Mouse (Mus musculus) kidney, embryonic 15.5 days (tissue): ENCODE data around the gene Cfap157. TPM values are rescaled to one million over a fixed set of nuclear protein-coding genes. Genes with fewer than 3 reads are reported as not detected.
A peak's percentile ranks its signal among the peaks of the same experiment; 100 is the strongest.

ENCODE experiments used
- ATAC-seq: fragments of 200-750 bp; cut with Nextera tagmentation; replicated peaks from 2 replicates; pipeline ENCODE4 v1.8.0; 2017; ENCODE audit warnings: moderate TSS enrichment; ENCODE audit not compliant: low FRiP score
- H3K27ac ChIP-seq: fragments of 300-500 bp; sonication (generic); 2 replicates; pipeline ENCODE4 v1.5.1; 2015; ENCODE audit warnings: mild to moderate bottlenecking, inconsistent platforms
- H3K27me3 ChIP-seq: fragments of 300-500 bp; sonication (generic); 2 replicates; pipeline ENCODE4 v1.6.1; 2015; ENCODE audit warnings: inconsistent platforms
- H3K36me3 ChIP-seq: fragments of 300-500 bp; sonication (generic); 2 replicates; pipeline ENCODE4 v1.6.1; 2015; ENCODE audit warnings: inconsistent platforms
- H3K4me1 ChIP-seq: fragments of 300-500 bp; sonication (generic); 2 replicates; pipeline ENCODE4 v1.6.1; 2015; ENCODE audit warnings: inconsistent platforms
- H3K4me2 ChIP-seq: fragments of 300-500 bp; sonication (generic); 2 replicates; pipeline ENCODE4 v1.6.1; 2015; ENCODE audit warnings: moderate library complexity, mild to moderate bottlenecking, inconsistent platforms
- H3K4me3 ChIP-seq: fragments of 300-500 bp; sonication (generic); replicated peaks from 2 replicates; pipeline ENCODE4 v1.5.1; 2015; ENCODE audit warnings: mild to moderate bottlenecking, inconsistent platforms
- H3K9ac ChIP-seq: fragments of 300-500 bp; sonication (generic); 2 replicates; pipeline ENCODE4 v1.6.1; 2015; ENCODE audit warnings: mild to moderate bottlenecking, inconsistent platforms
- H3K9me3 ChIP-seq: fragments of 300-500 bp; sonication (generic); replicated peaks from 2 replicates; pipeline ENCODE4 v1.6.1; 2016; ENCODE audit warnings: inconsistent platforms
- WGBS: fragments of 180-500 bp; shearing (Covaris S2); methylation state at CpG from one replicate; pipeline ENCODE4 v1.1.7; 2015; ENCODE audit warnings: mixed read lengths; 5-methylcytosine and 5-hydroxymethylcytosine counted together
- polyA plus RNA-seq: library from polyadenylated mRNA; unstranded; fragments of >200 nt; fragmentation: Nextera tagmentation; extraction: Ambion mirVana; gene quantifications from 2 replicates; pipeline ENCODE4 v1.2.1, GENCODE M21; 2015

Cfap157 gene
- polyA plus RNA-seq, 1 experiment from 2014 or later, result 0.64 TPM

DNA sequence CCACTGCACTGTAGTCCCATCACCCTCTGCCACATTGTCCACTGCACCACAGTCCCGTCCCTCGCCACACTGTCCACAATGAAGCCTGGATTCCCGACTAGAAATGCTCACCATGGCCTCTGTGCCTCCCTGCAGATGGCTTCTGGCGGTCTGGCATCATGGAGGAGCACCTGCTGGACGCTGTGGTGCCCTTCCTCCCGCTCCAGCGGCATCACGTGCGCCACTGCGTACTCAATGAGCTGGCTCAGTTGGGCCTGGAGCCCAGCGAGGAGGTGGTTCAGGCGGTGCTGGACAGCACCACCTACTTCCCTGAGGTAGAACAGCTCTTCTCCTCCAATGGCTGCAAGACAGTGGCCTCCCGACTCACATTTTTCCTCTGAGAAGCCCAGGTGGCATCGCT lies 22.9 kb downstream of the Cfap157 start:
- ATAC-seq, result no peak
- Histone ChIP-seq H3K9ac (no peak overlapping the region), H3K9me3 (no peaks in the 10 kb centered on the region), H3K36me3 (peaks cover 38% of the 10 kb centered on the region), H3K4me2 (no peak overlapping the region), H3K4me1 (peaks cover 18% of the 10 kb centered on the region), H3K27ac (no peak overlapping the region), H3K4me3 (no peak overlapping the region), H3K27me3 (no peaks in the 10 kb centered on the region)
- WGBS, result 91% methylated on average over 14 of the region's 14 CpGs

DNA sequence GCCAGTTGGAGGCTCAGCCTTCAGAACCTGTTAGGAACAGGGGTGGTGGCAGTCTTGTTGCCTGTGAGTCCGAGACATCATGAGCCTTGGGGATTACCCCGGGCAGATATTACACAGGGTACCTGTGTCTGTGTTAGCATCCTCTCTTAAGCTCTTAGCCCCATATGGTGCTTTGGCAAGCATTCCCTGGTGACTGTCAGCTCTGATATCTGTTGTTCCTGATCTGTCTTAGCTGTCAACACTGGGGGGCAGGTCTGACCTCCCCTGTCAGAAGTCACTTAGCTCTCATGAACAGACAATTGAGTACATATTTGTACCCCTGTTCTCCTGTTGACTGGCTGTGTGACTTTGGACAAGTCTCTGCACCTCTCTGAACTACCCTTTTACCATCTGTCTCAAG lies 25.2 kb downstream of the Cfap157 start:
- WGBS, result 95% methylated on average over 2 of the region's 2 CpGs

DNA sequence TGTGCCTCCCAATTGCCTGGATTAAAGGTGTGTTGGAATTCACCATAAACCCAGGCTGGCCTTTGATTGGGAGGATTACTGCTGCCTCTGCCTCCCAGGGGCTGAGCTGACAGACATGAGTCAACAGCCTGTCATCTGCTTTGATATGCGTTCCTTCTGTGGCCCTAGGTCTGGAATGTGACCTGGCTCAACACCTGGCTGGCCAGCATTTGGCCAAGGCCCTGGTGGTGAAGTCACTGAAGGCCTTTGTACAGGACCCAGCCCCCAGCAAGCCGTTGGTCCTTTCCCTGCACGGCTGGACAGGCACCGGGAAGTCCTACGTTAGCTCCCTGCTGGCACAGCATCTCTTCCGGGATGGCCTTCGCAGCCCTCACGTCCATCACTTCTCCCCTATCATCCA lies 25.7 kb downstream of the Cfap157 start:
- ATAC-seq, result no peak
- no peak overlapping the region for H3K9ac ChIP-seq
- no peak overlapping the region for H3K4me3 ChIP-seq

More for the DNA sequence above, 25.2 kb downstream of the Cfap157 start:
- Histone ChIP-seq H3K4me1 (peaks cover 18% of the 10 kb centered on the region), H3K36me3 (peaks cover 48% of the 10 kb centered on the region), H3K27me3 (no peaks in the 10 kb centered on the region), H3K4me3 (no peak overlapping the region), H3K9me3 (no peaks in the 10 kb centered on the region), H3K4me2 (no peak overlapping the region), H3K9ac (no peak overlapping the region), H3K27ac (no peak overlapping the region)
- no peak for ATAC-seq

DNA sequence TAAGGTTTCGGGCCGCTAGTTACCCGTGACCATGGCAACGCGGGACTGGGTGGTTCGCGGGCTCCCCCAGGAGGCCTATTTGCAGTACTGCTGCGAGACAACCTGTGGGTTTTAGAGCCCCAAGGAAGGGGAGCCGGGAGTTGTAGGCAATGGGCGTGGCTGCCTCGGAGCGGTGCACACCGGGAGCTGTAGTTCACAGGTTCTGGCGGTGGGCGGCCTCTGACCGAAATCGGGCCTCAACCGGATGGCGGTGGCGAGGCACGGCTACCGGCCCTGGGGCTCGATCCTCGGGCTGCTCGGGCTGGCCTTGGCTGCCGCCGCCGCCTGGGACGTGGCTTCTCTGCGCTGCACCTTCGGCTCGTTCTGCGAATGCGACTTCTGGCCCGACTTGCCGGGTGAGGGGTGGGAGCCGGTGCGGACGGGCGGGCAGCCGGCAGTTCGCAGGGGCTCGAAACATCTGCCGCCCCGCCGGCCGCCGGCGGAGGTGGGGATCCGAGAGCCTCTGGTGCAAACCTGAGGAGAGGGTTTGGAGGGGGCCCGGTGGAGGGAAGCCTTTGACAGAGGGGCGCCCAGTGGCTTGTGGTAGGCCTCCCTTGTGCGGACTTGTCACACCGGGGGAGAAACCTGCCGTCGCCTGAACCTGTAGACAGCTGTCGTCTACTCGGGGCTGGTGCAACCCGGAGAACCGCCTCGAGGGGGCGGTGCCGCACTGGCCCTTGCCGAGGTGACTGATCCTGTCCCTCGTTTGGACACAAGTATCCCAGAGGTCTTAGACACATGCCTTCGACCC lies 27.0 kb downstream of the Cfap157 start, which contains the start of gene Tor2a:
Tor2a (plus strand) TSS at position 179 of the 790 bp plus-strand sequence.
- Histone ChIP-seq H3K9me3 (no peaks in the 10 kb centered on the region), H3K27me3 (no peaks in the 10 kb centered on the region), H3K27ac (peak within 1 kb of the TSS; percentile 83), H3K9ac (peak within 1 kb of the TSS; percentile 71), H3K36me3 (peaks cover 51% of the 10 kb centered on the region), H3K4me2 (peak within 1 kb of the TSS; percentile 63), H3K4me3 (peak within 1 kb of the TSS; percentile 58), H3K4me1 (peaks cover 20% of the 10 kb centered on the region)
- peak; percentile 94 for ATAC-seq
- under 1% methylated on average over 66 of the region's 66 CpGs for WGBS

More for the DNA sequence above, 25.7 kb downstream of the Cfap157 start:
- H3K27me3 ChIP-seq, result no peaks in the 10 kb centered on the region
- no peak overlapping the region for H3K4me2 ChIP-seq
- H3K9me3 ChIP-seq, result no peaks in the 10 kb centered on the region
- 69% methylated on average over 8 of the region's 8 CpGs for WGBS
- no peak overlapping the region for H3K27ac ChIP-seq
- peaks cover 18% of the 10 kb centered on the region for H3K4me1 ChIP-seq
- H3K36me3 ChIP-seq, result peaks cover 50% of the 10 kb centered on the region

DNA sequence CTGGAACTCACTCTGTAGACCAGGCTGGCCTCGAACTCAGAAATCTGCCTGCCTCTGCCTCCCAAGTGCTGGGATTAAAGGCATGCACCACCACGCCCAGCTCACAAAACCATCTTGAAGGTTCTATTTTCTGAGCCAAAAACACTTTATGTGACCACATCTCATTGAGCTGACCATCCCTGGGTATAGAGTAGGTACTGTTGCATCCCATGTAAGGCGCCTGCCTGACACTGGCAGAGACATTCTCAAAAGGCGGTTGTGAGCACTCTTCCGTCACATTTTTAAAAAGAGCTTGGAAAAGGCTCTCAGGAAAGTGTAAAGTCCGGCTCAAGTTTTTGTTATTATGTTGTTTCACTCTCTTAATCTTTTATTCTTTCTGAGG lies 27.6 kb downstream of the Cfap157 start:
- Histone ChIP-seq H3K4me2 (peak overlapping the region; percentile 63), H3K9me3 (no peaks in the 10 kb centered on the region), H3K27ac (no peak overlapping the region), H3K4me1 (peaks cover 25% of the 10 kb centered on the region), H3K36me3 (peaks cover 45% of the 10 kb centered on the region), H3K4me3 (peak overlapping the region; percentile 58), H3K9ac (no peak overlapping the region), H3K27me3 (no peaks in the 10 kb centered on the region)
- WGBS, result 35% methylated on average over 6 of the region's 6 CpGs
- ATAC-seq, result peak; percentile 20

DNA sequence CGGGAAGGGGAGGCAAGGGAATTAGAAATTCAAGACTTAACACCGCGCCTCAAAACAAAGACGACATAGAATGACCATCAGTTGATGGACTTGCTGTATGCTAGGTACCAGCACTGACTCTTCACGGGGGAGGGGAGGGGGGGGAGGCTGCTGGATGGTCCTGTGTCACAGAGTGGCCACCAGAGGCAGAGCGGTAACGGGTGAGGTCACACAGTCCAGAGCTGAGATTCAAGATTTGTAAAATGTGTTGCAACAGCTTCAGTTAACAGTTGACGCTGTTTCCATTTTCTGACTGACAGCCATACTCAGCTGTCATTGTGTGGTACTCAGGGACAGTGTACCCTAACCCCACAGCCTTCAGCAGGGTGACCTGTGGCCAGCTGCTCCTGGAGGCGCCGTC lies 32.0 kb downstream of the Cfap157 start:
- WGBS, result 72% methylated on average over 10 of the region's 10 CpGs
- H3K4me3 ChIP-seq, result peak overlapping the region; percentile 44

DNA sequence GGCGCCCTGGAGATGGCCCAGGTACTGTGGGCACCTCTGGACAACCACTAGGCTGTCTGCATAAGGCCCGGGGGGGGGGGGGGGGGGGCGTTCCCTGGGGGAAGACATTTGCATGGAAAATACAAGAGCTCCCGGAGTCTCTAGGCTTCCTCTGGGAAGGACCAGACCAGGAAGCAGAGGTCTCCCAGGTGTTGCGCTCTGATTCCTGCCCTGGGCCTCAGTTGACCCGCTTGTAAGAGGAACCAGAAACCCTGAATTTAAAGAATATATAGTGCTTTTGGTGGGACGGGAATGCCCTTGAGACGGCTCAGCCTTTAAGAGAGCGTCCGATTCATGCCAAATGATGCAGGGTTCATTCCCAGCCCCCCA lies 32.6 kb downstream of the Cfap157 start:
- no peaks in the 10 kb centered on the region for H3K9me3 ChIP-seq
- peaks cover 59% of the 10 kb centered on the region for H3K36me3 ChIP-seq
- peak overlapping the region; percentile 26; the same call in 1 of the 2 replicates for H3K9ac ChIP-seq
- H3K4me2 ChIP-seq, result peak overlapping the region; percentile 71
- peak overlapping the region; percentile 44 for H3K4me3 ChIP-seq
- H3K27ac ChIP-seq, result peak overlapping the region; percentile 78
- WGBS, result 42% methylated on average over 8 of the region's 10 CpGs
- H3K27me3 ChIP-seq, result no peaks in the 10 kb centered on the region
- no peak; the same call in 1 of the 2 replicates for ATAC-seq
- H3K4me1 ChIP-seq, result peaks cover 22% of the 10 kb centered on the region

More for the DNA sequence above, 32.0 kb downstream of the Cfap157 start:
- Histone ChIP-seq H3K36me3 (peaks cover 54% of the 10 kb centered on the region), H3K27me3 (no peaks in the 10 kb centered on the region), H3K9me3 (no peaks in the 10 kb centered on the region), H3K27ac (no peak overlapping the region), H3K4me2 (peak overlapping the region; percentile 71), H3K9ac (no peak overlapping the region), H3K4me1 (peaks cover 24% of the 10 kb centered on the region)
- ATAC-seq, result no peak

DNA sequence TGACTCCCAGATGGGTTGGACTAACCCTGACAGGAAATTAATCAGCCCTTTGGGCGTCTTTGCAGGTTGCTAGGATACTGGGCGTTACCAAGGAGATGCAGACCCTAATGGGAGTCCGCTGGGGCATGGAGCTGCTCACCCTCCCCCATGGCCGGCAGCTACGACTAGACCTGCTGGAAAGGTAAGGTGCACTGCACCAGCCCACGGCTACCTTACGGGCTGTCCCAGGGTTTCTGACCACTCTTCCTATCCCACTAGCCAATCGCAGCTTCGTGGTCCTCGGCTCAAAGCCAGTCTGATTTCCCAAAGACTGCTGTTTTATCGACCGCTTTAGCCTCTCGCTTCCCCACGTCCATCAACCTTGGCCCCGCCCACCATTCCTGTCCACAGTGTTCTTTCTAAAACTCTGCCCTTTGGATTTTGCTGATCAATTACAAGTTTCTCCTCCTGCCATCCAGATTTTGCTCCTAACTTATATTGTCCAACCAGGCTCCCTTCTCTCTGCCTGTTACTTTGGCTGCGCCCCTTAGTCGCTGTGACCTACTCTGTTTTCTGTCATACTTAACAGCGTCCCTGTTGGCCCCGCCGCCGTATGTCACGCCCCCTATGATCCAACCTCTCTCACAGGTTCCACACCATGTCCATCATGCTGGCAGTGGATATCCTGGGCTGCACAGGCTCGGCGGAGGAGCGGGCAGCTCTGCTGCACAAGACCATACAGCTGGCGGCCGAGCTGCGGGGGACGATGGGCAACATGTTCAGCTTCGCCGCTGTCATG lies 33.2 kb downstream of the Cfap157 start:
- Histone ChIP-seq H3K4me2 (peak overlapping the region; percentile 71), H3K9me3 (no peaks in the 10 kb centered on the region), H3K9ac (peak overlapping the region; percentile 26; the same call in 1 of the 2 replicates), H3K36me3 (peaks cover 65% of the 10 kb centered on the region), H3K27ac (peak overlapping the region; percentile 78), H3K4me1 (peaks cover 21% of the 10 kb centered on the region), H3K4me3 (peak overlapping the region; percentile 44), H3K27me3 (no peaks in the 10 kb centered on the region)
- 11% methylated on average over 31 of the region's 31 CpGs for WGBS
- ATAC-seq, result peak; percentile 91

DNA sequence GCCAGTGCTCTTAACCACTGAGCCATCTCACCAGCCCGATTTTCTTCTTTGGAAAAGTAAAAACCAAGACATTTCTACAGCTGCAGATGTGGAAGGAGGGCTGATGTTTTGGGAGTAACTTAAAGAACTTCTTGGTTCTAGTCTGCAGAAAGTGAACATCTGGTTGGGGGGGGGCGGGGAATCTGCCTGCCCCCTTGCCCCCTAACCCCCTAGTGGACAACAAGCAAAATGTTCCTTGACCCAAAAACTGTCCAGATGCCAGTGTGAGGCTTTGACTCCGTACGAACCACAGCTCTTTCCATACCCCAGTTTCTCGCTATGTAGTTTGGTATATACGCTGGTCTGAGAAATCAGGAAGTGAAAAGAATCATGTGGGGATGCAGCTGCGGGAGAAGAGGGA lies 34.0 kb downstream of the Cfap157 start:
- Histone ChIP-seq H3K36me3 (peaks cover 73% of the 10 kb centered on the region), H3K4me2 (no peak overlapping the region), H3K9ac (no peak overlapping the region), H3K27me3 (no peaks in the 10 kb centered on the region), H3K4me1 (peaks cover 21% of the 10 kb centered on the region), H3K9me3 (no peaks in the 10 kb centered on the region), H3K4me3 (no peak overlapping the region), H3K27ac (no peak overlapping the region)
- no peak for ATAC-seq
- 76% methylated on average over 7 of the region's 7 CpGs for WGBS

DNA sequence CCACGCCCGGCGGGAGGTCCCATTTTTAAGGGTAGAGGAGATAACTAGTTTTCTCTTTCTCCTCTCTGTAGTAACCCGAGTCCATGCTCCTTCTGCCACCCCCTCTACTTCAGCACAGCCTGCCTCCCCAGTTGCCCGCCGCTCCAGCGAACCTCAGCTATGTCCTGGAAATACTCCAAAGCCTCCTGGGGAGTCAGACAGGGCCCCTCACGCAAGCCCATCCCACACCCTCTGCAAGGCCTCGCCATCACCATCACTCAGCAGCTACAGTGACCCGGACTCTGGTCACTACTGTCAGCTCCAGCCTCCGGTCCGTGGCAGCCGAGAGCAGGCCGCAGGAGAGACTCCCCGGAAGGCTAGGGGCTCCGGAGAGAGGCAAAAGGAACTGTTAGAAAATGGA lies 35.1 kb downstream of the Cfap157 start:
- Histone ChIP-seq H3K36me3 (peaks cover 70% of the 10 kb centered on the region), H3K27ac (no peak overlapping the region), H3K4me2 (no peak overlapping the region), H3K27me3 (no peaks in the 10 kb centered on the region), H3K4me1 (peaks cover 21% of the 10 kb centered on the region), H3K4me3 (no peak overlapping the region), H3K9ac (no peak overlapping the region), H3K9me3 (no peaks in the 10 kb centered on the region)
- no peak for ATAC-seq
- 79% methylated on average over 16 of the region's 16 CpGs for WGBS

DNA sequence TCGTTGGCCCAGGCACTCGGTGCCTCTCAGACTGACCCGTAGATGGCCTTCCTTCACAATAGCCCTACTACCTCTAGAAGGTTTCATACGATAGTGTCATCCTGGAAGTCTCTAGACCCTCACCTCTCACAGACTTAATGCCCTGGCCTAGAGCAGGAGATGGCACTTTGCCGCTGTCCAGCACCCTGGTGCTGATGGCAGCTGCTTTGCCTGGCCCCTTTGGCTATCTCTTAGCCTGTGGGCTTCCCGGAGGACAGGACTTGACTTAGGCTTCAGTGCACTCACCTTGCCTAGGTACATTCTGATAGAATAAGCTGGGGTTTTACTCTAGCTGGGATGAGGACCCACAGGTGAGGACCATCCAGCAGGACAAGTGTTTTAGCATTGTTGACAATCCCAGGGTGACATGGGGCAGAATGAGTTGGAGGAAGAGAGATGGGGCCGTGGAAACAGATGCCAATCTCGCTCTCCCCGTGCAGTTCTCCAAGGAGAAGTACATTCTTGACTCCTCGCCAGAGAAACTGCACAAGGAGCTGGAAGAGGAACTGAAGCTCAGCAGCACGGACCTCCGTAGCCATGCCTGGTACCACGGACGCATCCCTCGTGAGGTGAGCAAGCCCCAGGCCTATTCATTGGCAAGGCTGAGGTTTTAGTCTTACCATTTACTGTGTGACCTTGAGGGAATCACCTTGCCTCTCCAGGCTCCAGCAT lies 39.8 kb downstream of the Cfap157 start:
- Histone ChIP-seq H3K4me3 (no peak overlapping the region), H3K4me2 (no peak overlapping the region), H3K9ac (no peak overlapping the region), H3K4me1 (peaks cover 17% of the 10 kb centered on the region), H3K27me3 (peaks cover 37% of the 10 kb centered on the region), H3K9me3 (no peaks in the 10 kb centered on the region), H3K27ac (no peak overlapping the region), H3K36me3 (peaks cover 44% of the 10 kb centered on the region)
- ATAC-seq, result no peak
- WGBS, result 74% methylated on average over 15 of the region's 15 CpGs
